In the genomic region with DNA sequence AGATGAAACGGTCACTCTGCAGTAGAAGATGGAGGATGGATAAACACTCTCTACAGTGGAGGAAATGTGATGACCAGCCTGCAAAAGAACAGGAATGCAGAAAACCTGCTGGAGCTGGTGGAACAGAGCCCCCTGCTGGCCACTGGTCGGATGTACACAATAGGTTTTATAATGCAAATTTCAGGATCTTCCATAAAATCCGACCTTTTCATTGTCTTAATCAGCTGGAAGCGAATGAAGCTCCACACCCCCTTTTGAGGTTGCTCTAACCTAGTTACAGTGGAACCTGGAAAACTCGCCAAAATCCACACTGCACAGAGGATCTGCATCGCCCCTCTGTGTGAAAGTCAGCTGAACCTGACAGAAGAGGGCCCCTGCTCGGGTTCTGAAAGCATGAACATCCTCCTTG, we compare ENCODE assay signal across 8 mouse cellular contexts.
DNase-seq lines count a peak whose midpoint lies in the region; ATAC-seq and TF ChIP-seq lines count a peak whose summit lies in the region.

No protein-coding gene starts in this region.

- H3K9ac ChIP-seq in CH12.LX (ENCODE audit: insufficient read depth, low read depth) = peak overlapping the region; percentile 31; the same call in 1 of the 2 replicates
- H3K9ac ChIP-seq in kidney, postnatal 0 days (ENCODE audit: low read depth, low read length) = no peak overlapping the region
- no peak overlapping the region for H3K9ac ChIP-seq in lung, embryonic 16.5 days (ENCODE audit: low read length)

- dilution Hi-C loops in CH12.LX (cut with MboI; ENCODE audit: extremely low pct_ligation_motif_present, extremely low pct_unique_long_range_greater_than_20kb, low sequenced_read_pairs) = no loop called here

- peak; percentile 71 for DNase-seq in CH12.LX (ENCODE audit: extremely low read depth)
- DNase-seq in embryo, embryonic 10 days (ENCODE audit: low spot score) = peak; percentile 75
- peak; percentile 42 to 45 for DNase-seq in gastrocnemius, postnatal 36 days
- DNase-seq in kidney, postnatal 0 days (ENCODE audit: low spot score) = peak; percentile 88
- peak; percentile 28 for DNase-seq in retina, adult 2 months (ENCODE audit: low read depth, low spot score)

- H3K9me3 ChIP-seq in CH12.LX (replicated peaks; ENCODE audit: low read length) = no peaks in the 10 kb centered on the region
- H3K9me3 ChIP-seq in kidney, postnatal 0 days (replicated peaks; ENCODE audit: low read length) = no peaks in the 10 kb centered on the region
- no peaks in the 10 kb centered on the region for H3K9me3 ChIP-seq in lung, embryonic 16.5 days (ENCODE audit: control insufficient read depth, low read length)

- peak overlapping the region; percentile 58 for H3K4me2 ChIP-seq in CH12.LX (ENCODE audit: insufficient read depth, low read depth, poor library complexity, severe bottlenecking)
- H3K4me2 ChIP-seq in kidney, postnatal 0 days (ENCODE audit: low read length) = peak overlapping the region; percentile 30
- no peak overlapping the region for H3K4me2 ChIP-seq in lung, embryonic 16.5 days (ENCODE audit: low read depth, low read length)

- 13% methylated on average over 7 of the region's 7 CpGs for WGBS in kidney, postnatal 0 days
- 23% methylated on average over 7 of the region's 7 CpGs for WGBS in lung, embryonic 16.5 days

- ATAC-seq in activated CD4-positive, CD25-positive, alpha-beta regulatory T cell, adult 4 months = peak; percentile 45
- no peak for ATAC-seq in kidney, postnatal 0 days (replicated peaks; ENCODE audit: low FRiP score, low read depth)
- peak; percentile 54; the same call in 1 of the 2 replicates for ATAC-seq in lung, embryonic 16.5 days (ENCODE audit: low read depth)
- ATAC-seq in monocyte, adult 5-6 weeks (replicated peaks; ENCODE audit: insufficient number of reproducible peaks, low FRiP score, low TSS enrichment, poor library complexity, severe bottlenecking) = no peak

- H3K27ac ChIP-seq in CH12.LX (ENCODE audit: insufficient read depth, low read depth) = no peak overlapping the region
- no peak overlapping the region for H3K27ac ChIP-seq in kidney, postnatal 0 days
- no peak overlapping the region for H3K27ac ChIP-seq in lung, embryonic 16.5 days (ENCODE audit: low read length)

- intact Hi-C loops in gastrocnemius, postnatal 36 days (cut with DNase I) = no loop called here

- TF ChIP-seq CTCF in CH12.LX (conservative IDR thresholded peaks at IDR 0.05 in 1 of 2, IDR thresholded peaks at IDR 0.05 in 1 of 2; ENCODE audit: low read depth in 2 of 2, low read length in 2 of 2) = peak; percentile 84 to 88
- TF ChIP-seq CTCF in kidney, postnatal 0 days (IDR thresholded peaks at IDR 0.05; ENCODE audit: low read depth) = peak; percentile 94

- TF ChIP-seq EP300 in CH12.LX (IDR thresholded peaks at IDR 0.05; ENCODE audit: low read length) = 0 out of 2 replicates have a peak, but pooled peaks have one; percentile 17

- no peaks in the 10 kb centered on the region for H3K79me2 ChIP-seq in CH12.LX (replicated peaks; ENCODE audit: control insufficient read depth, extremely low read depth, insufficient read depth, poor library complexity, severe bottlenecking)

- in situ Hi-C loops in CH12.LX (cut with MboI; ENCODE audit: low pct_ligation_motif_present, low pct_unique_long_range_greater_than_20kb, low sequenced_read_pairs) = loop anchor here (5.0 to 10.0 kb wide), 2 partner anchors 262 to 344 kb away; no protein-coding TSS in a partner anchor

- no peak for TF ChIP-seq POLR2A in CH12.LX (IDR thresholded peaks at IDR 0.05; ENCODE audit: low read depth, low read length)

- H3K4me1 ChIP-seq in CH12.LX (ENCODE audit: control insufficient read depth in 1 of 2, insufficient read depth in 2 of 2) = peaks cover 5 to 18% of the 10 kb centered on the region in 2 experiments; a peak in 3 of 4 replicates
- H3K4me1 ChIP-seq in kidney, postnatal 0 days (replicated peaks; ENCODE audit: insufficient read depth, low read length) = no peaks in the 10 kb centered on the region
- no peaks in the 10 kb centered on the region for H3K4me1 ChIP-seq in lung, embryonic 16.5 days (replicated peaks; ENCODE audit: control insufficient read depth, insufficient read depth, low read length)

- H3K4me3 ChIP-seq in CH12.LX (replicated peaks in 1 of 3; ENCODE audit: low read depth in 2 of 3, low read length in 2 of 3, poor library complexity in 1 of 3) = peak overlapping the region; percentile 44 to 85 (median 57)
- no peak overlapping the region for H3K4me3 ChIP-seq in kidney, postnatal 0 days (replicated peaks; ENCODE audit: low read depth, low read length)
- no peak overlapping the region for H3K4me3 ChIP-seq in lung, embryonic 16.5 days (ENCODE audit: low read length)

- H3K27me3 ChIP-seq in CH12.LX (replicated peaks) = no peaks in the 10 kb centered on the region
- H3K27me3 ChIP-seq in kidney, postnatal 0 days (ENCODE audit: insufficient read depth, low read length) = no peaks in the 10 kb centered on the region
- H3K27me3 ChIP-seq in lung, embryonic 16.5 days (ENCODE audit: control insufficient read depth, insufficient read depth, low read depth, low read length) = no peaks in the 10 kb centered on the region

- peaks cover 0 to 3% of the 10 kb centered on the region in 2 experiments for H3K36me3 ChIP-seq in CH12.LX (replicated peaks in 1 of 2; ENCODE audit: control insufficient read depth in 1 of 2, insufficient read depth in 1 of 2, low read length in 1 of 2)
- no peaks in the 10 kb centered on the region for H3K36me3 ChIP-seq in kidney, postnatal 0 days (ENCODE audit: insufficient read depth, low read length)
- H3K36me3 ChIP-seq in lung, embryonic 16.5 days (ENCODE audit: control insufficient read depth, insufficient read depth, low read length) = no peaks in the 10 kb centered on the region

- peak; percentile 88 for TF ChIP-seq RAD21 in CH12.LX (IDR thresholded peaks at IDR 0.05; ENCODE audit: low read depth, low read length)

TF ChIP-seq in CH12.LX, 34 proteins besides CTCF, POLR2A, EP300 and RAD21:
- TF ChIP-seq MAX (IDR thresholded peaks at IDR 0.05; ENCODE audit: low read length) = no peak
- no peak for TF ChIP-seq ZNF384 (IDR thresholded peaks at IDR 0.05; ENCODE audit: low read depth, low read length)
- no peak for TF ChIP-seq MAFK (IDR thresholded peaks at IDR 0.05; ENCODE audit: insufficient replicate concordance, low read length)
- TF ChIP-seq HCFC1 (IDR thresholded peaks at IDR 0.05; ENCODE audit: low read depth, low read length) = no peak
- peak; percentile 62; the same call in 1 of the 2 replicates for TF ChIP-seq CHD1 (IDR thresholded peaks at IDR 0.05; ENCODE audit: low read depth, low read length)
- TF ChIP-seq TBP (conservative IDR thresholded peaks at IDR 0.05; ENCODE audit: low read depth, low read length) = 0 out of 2 replicates have a peak, but pooled peaks have one; percentile 15
- no peak for TF ChIP-seq USF2 (conservative IDR thresholded peaks at IDR 0.05; ENCODE audit: low read depth, low read length)
- TF ChIP-seq UBTF (IDR thresholded peaks at IDR 0.05; ENCODE audit: low read depth, low read length) = no peak
- TF ChIP-seq RCOR1 (conservative IDR thresholded peaks at IDR 0.05; ENCODE audit: low read depth, low read length) = no peak
- peak; percentile 35; the same call in 1 of the 2 replicates for TF ChIP-seq MEF2A (IDR thresholded peaks at IDR 0.05; ENCODE audit: borderline replicate concordance, low read depth, low read length)
- peak; percentile 20; the same call in 1 of the 2 replicates for TF ChIP-seq ZC3H11A (IDR thresholded peaks at IDR 0.05; ENCODE audit: low read depth, low read length)
- TF ChIP-seq TCF12 (IDR thresholded peaks at IDR 0.05; ENCODE audit: low read depth, low read length) = no peak
- no peak for TF ChIP-seq NELFE (IDR thresholded peaks at IDR 0.05; ENCODE audit: low read depth, low read length)
- TF ChIP-seq CHD2 (IDR thresholded peaks at IDR 0.05; ENCODE audit: low read length) = no peak
- peak; percentile 86 for TF ChIP-seq SMC3 (IDR thresholded peaks at IDR 0.05; ENCODE audit: low read depth, low read length)
- TF ChIP-seq ZKSCAN1 (IDR thresholded peaks at IDR 0.05; ENCODE audit: borderline replicate concordance, low read depth, low read length) = no peak
- TF ChIP-seq JUN (IDR thresholded peaks at IDR 0.05; ENCODE audit: insufficient read depth, low read depth, low read length) = no peak
- no peak for TF ChIP-seq BHLHE40 (IDR thresholded peaks at IDR 0.05; ENCODE audit: low read depth, low read length)
- TF ChIP-seq MXI1 (IDR thresholded peaks at IDR 0.05; ENCODE audit: low read depth, low read length) = 0 out of 2 replicates have a peak, but pooled peaks have one; percentile 48
- TF ChIP-seq ETS1 (conservative IDR thresholded peaks at IDR 0.05; ENCODE audit: low read depth, low read length) = peak; percentile 56
- TF ChIP-seq ZMIZ1 (IDR thresholded peaks at IDR 0.05; ENCODE audit: low read depth, low read length) = no peak
- TF ChIP-seq JUND (conservative IDR thresholded peaks at IDR 0.05; ENCODE audit: low read depth, low read length) = no peak
- TF ChIP-seq GABPA (IDR thresholded peaks at IDR 0.05; ENCODE audit: insufficient replicate concordance, low read depth, low read length) = no peak
- peak; percentile 21; the same call in 1 of the 2 replicates for TF ChIP-seq IRF4 (IDR thresholded peaks at IDR 0.05; ENCODE audit: low read depth, low read length)
- TF ChIP-seq MAZ (IDR thresholded peaks at IDR 0.05; ENCODE audit: low read depth, low read length) = no peak
- no peak for TF ChIP-seq ELF1 (IDR thresholded peaks at IDR 0.05; ENCODE audit: low read depth, low read length)
- peak; percentile 49; the same call in 1 of the 2 replicates for TF ChIP-seq MYC (IDR thresholded peaks at IDR 0.05; ENCODE audit: low read depth, low read length)
- peak; percentile 73 for TF ChIP-seq SIN3A (IDR thresholded peaks at IDR 0.05; ENCODE audit: low read length)

Comparison
In these comparisons a context has a peak if more than half of its experiments do, and no peak if none do; other contexts are left out.
1. DNase-seq: peak in every context shown above with its lines; median percentile 88 in kidney, postnatal 0 days; 75 in embryo, embryonic 10 days; 71 in CH12.LX; 44 in gastrocnemius, postnatal 36 days; 28 in retina, adult 2 months.
2. H3K4me3 ChIP-seq: peak in CH12.LX (3 of 3); none in kidney, postnatal 0 days (single experiment) and lung, embryonic 16.5 days (single experiment).
3. ATAC-seq: peak in activated CD4-positive, CD25-positive, alpha-beta regulatory T cell, adult 4 months (single experiment) and lung, embryonic 16.5 days (single experiment); none in kidney, postnatal 0 days (single experiment) and monocyte, adult 5-6 weeks (single experiment).